Mouse (Mus musculus) right cerebral cortex, postnatal 14 days (tissue): Measurements from ENCODE around the gene Olfr1532-ps1.
"Not testable (repeated sequence)": the region's sequence is repeated elsewhere in the genome, so short reads cannot be mapped to it uniquely, and the experiment has no call there.

Experiments
- DNase-seq: peaks from one replicate; pipeline ENCODE4 v3.0.0; 2022

Olfr1532-ps1 gene

GRCm38 (mm10) chr7:106907676-106908075 is at the start of gene Olfr1532-ps1:
Olfr1532-ps1 (plus strand) TSS chr7:106908001.
- DNase-seq: no peak

GRCm38 (mm10) chr7:106862885-106863284 is 44.9 kb upstream of the Olfr1532-ps1 start, which contains the start of gene Olfr704:
Olfr704 (plus strand) TSS chr7:106863185.
- no peak for DNase-seq

GRCm38 (mm10) chr7:106876791-106877190 is 31.0 kb upstream of the Olfr1532-ps1 start, which contains the start of gene Olfr705:
Olfr705 (minus strand) TSS chr7:106876891.
- DNase-seq: no peak

- DNase-seq: no peak
Measured at GRCm38 (mm10) chr7:106888062-106888461, 19.7 kb upstream of the Olfr1532-ps1 start, which contains the start of gene Olfr706. Olfr706 (minus strand) TSS chr7:106888162.

GRCm38 (mm10) chr7:106901141-106901540 is 6.7 kb upstream of the Olfr1532-ps1 start, which contains the start of gene Olfr707:
Olfr707 (minus strand) TSS chr7:106901241.
- DNase-seq: not testable (repeated sequence)

GRCm38 (mm10) chr7:106920961-106921360 is 13.2 kb downstream of the Olfr1532-ps1 start:
- not testable (repeated sequence) for DNase-seq

GRCm38 (mm10) chr7:106932119-106932518 is 24.3 kb downstream of the Olfr1532-ps1 start, which contains the start of gene Olfr709-ps1:
Olfr709-ps1 (minus strand) TSS chr7:106932219.
- DNase-seq: no peak

GRCm38 (mm10) chr7:106948212-106948611 is 40.4 kb downstream of the Olfr1532-ps1 start, which contains the start of gene Olfr710:
Olfr710 (minus strand) TSS chr7:106948312.
- no peak for DNase-seq

GRCm38 (mm10) chr7:106963837-106964236 is 56.0 kb downstream of the Olfr1532-ps1 start, which contains the start of gene Olfr6:
Olfr6 (minus strand) TSS chr7:106963937.
- no peak for DNase-seq
